Mouse (Mus musculus) kidney, embryonic 14.5 days (tissue): ENCODE measurements around the gene Hnrnpc. TPM values are rescaled to one million over a fixed set of nuclear protein-coding genes. Genes with fewer than 3 reads are reported as not detected.

Experiments
- ATAC-seq: fragments of 200-750 bp; cut with Nextera tagmentation; 2 replicates; pipeline ENCODE4 v1.8.0; 2017; ENCODE audit warnings: moderate number of reproducible peaks, mild to moderate bottlenecking, moderate TSS enrichment, moderate library complexity; ENCODE audit not compliant: low FRiP score, low TSS enrichment
- H3K27ac ChIP-seq: fragments of 300-500 bp; sonication (generic); 2 replicates; pipeline ENCODE4 v1.5.1; 2014; ENCODE audit warnings: low read depth, mild to moderate bottlenecking, low read length, moderate library complexity, mixed read lengths
- H3K27me3 ChIP-seq: fragments of 300-500 bp; sonication (generic); 2 replicates; pipeline ENCODE4 v1.6.1; 2014; ENCODE audit warnings: mild to moderate bottlenecking, low read length; ENCODE audit not compliant: control insufficient read depth, insufficient read depth
- H3K36me3 ChIP-seq: fragments of 300-500 bp; sonication (generic); 2 replicates; pipeline ENCODE4 v1.6.1; 2014; ENCODE audit warnings: low read length, mixed read lengths; ENCODE audit not compliant: control insufficient read depth, insufficient read depth
- H3K4me1 ChIP-seq: fragments of 300-500 bp; sonication (generic); 2 replicates; pipeline ENCODE4 v1.6.1; 2014; ENCODE audit warnings: low read length, mixed read lengths; ENCODE audit not compliant: control insufficient read depth, insufficient read depth
- H3K4me2 ChIP-seq: fragments of 300-500 bp; sonication (generic); replicated peaks from 2 replicates; pipeline ENCODE4 v1.6.1; 2014; ENCODE audit warnings: low read depth, mild to moderate bottlenecking, low read length
- H3K4me3 ChIP-seq: fragments of 300-500 bp; sonication (generic); 2 replicates; pipeline ENCODE4 v1.5.1; 2014; ENCODE audit warnings: mild to moderate bottlenecking, low read length
- H3K9ac ChIP-seq: fragments of 300-500 bp; sonication (generic); 2 replicates; pipeline ENCODE4 v1.6.1; 2014; ENCODE audit warnings: low read depth, mild to moderate bottlenecking, low read length, moderate library complexity
- H3K9me3 ChIP-seq: fragments of 300-500 bp; sonication (generic); 2 replicates; pipeline ENCODE4 v1.6.1; 2016; ENCODE audit warnings: low read length; ENCODE audit not compliant: control insufficient read depth
- WGBS: fragments of 180-500 bp; shearing (Covaris S2); extraction: QIAGEN DNeasy Blood & Tissue Kit; methylation state at CpG from one replicate; pipeline ENCODE4 v1.1.7; 2014; 5-methylcytosine and 5-hydroxymethylcytosine counted together
- polyA plus RNA-seq: library from polyadenylated mRNA; unstranded; fragments of >200 nt; fragmentation: Nextera tagmentation; extraction: Ambion mirVana; gene quantifications from 2 replicates; pipeline ENCODE4 v1.2.1, GENCODE M21; 2014

Gene Hnrnpc
- polyA plus RNA-seq, 1 experiment from 2014 or later, result 725 TPM

DNA sequence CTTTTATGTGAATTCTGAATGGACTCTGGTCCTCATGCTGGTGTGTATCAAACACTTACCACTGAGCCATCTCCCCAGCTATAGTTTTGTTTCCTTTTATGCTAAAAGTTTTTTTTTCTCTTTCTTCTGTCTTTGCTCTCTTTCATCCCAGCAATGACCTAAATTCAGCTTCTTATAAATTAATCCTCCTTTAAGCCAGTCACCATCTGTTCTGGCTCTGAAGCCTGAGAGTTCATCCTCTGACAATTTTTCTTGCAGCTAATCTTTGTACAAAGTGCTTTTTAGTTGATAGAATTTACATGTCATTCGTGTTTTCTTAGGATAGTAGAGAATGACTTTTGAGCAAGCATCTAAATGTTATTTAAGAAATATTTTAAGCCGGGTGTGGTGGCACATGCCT, 4.2 kb upstream of the Hnrnpc start:
- Histone ChIP-seq H3K36me3 (no peaks in the 10 kb centered on the region), H3K9ac (no peak overlapping the region), H3K27ac (no peak overlapping the region), H3K4me3 (no peak overlapping the region), H3K9me3 (no peaks in the 10 kb centered on the region), H3K4me1 (no peaks in the 10 kb centered on the region), H3K27me3 (no peaks in the 10 kb centered on the region), H3K4me2 (no peak overlapping the region)
- no peak for ATAC-seq
- WGBS, result 81% methylated on average over 2 of the region's 2 CpGs

DNA sequence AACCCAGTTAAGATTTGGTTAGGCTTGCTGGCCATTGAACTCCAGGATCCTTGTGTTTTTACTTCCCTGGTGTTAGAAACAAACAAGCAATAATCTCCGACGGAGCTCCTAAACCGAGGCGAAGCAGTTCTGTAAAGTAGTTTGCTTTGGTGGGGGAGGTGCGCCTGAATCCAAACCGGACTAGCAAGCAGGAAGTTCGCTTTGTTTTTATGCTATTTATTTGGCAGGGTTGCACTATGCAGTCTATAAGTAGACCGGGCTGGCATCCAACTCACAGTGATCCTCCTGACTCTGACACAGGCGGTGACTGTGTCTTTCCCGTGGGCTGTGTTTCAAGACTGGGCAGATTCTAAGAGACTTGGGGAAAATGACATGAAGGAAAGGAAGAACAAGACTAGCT, 2.9 kb upstream of the Hnrnpc start:
- Histone ChIP-seq H3K9ac (no peak overlapping the region), H3K4me1 (peaks cover 4% of the 10 kb centered on the region; the same call in 1 of the 2 replicates), H3K27me3 (no peaks in the 10 kb centered on the region), H3K36me3 (peaks cover 6% of the 10 kb centered on the region; the same call in 1 of the 2 replicates), H3K4me2 (no peak overlapping the region), H3K4me3 (no peak overlapping the region), H3K27ac (peak overlapping the region; percentile 66), H3K9me3 (no peaks in the 10 kb centered on the region)
- WGBS, result 19% methylated on average over 10 of the region's 10 CpGs
- ATAC-seq, result no peak

DNA sequence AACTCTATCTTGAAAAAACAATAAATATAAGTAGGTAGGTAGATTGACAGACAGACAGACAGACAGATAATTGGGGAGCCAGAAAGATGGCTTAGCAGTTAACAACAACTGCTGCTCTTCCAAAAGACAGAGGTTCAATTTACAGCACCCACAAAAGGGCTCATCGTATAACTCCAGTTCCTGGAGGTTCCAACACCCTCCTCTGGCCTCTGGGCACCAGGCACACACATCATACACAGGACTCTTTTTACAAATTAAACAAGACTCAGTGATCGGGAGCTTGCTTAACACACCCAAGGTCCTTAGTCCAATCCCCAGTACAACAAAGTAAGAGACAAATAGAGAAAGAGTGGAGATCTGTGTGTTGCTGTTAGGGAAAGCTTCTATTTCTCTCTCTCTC, 1.5 kb upstream of the Hnrnpc start:
- WGBS, result 62% methylated on average over 2 of the region's 2 CpGs
- Histone ChIP-seq H3K27ac (no peak overlapping the region), H3K4me3 (no peak overlapping the region), H3K4me2 (no peak overlapping the region), H3K36me3 (peaks cover 6% of the 10 kb centered on the region; the same call in 1 of the 2 replicates), H3K27me3 (no peaks in the 10 kb centered on the region), H3K9me3 (no peaks in the 10 kb centered on the region), H3K9ac (no peak overlapping the region), H3K4me1 (peaks cover 9% of the 10 kb centered on the region; the same call in 1 of the 2 replicates)
- no peak for ATAC-seq

DNA sequence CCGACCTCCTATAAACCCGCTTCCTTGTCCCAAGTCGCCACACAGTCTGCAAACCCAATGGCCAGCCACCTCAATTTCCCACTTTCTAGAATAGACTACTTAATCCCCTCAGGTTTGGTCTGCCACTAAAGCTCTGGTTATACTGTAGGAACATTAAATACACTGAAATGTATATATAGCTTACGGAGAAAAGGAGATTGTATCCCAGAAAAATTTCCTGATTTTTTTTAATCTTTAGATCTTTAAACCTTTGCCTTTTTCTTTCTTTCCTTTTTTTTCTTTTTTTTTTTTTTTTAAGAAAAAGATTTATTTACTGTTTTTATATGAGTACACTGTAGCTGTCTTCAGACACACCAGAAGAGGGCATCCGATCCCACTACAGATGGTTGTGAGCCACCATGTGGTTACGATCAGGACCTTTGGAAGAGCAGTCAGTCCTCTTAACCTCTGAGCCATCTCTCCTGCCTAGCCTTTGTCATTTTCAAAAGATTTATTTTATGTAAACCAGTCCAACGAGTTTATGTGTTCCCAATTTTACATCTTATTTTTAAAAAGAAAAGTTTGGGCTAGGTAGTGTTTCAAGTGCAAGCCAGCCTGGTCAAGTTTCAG, 953 bp upstream of the Hnrnpc start:
- H3K27me3 ChIP-seq, result no peaks in the 10 kb centered on the region
- H3K27ac ChIP-seq, result peak overlapping the region; percentile 91
- peak overlapping the region; percentile 36 for H3K4me3 ChIP-seq
- ATAC-seq, result no peak; the same call in 1 of the 2 replicates
- 25% methylated on average over 7 of the region's 7 CpGs for WGBS
- peak overlapping the region; percentile 63 for H3K4me2 ChIP-seq
- peak overlapping the region; percentile 56; the same call in 1 of the 2 replicates for H3K9ac ChIP-seq
- no peaks in the 10 kb centered on the region for H3K9me3 ChIP-seq
- peaks cover 9% of the 10 kb centered on the region; the same call in 1 of the 2 replicates for H3K4me1 ChIP-seq
- peaks cover 6% of the 10 kb centered on the region; the same call in 1 of the 2 replicates for H3K36me3 ChIP-seq

GRCm38 (mm10) chr14:52103474-52103855, 363 bp downstream of the Hnrnpc start:
- H3K9me3 ChIP-seq, result no peaks in the 10 kb centered on the region
- H3K4me1 ChIP-seq, result peaks cover 12% of the 10 kb centered on the region; the same call in 1 of the 2 replicates
- no peaks in the 10 kb centered on the region for H3K27me3 ChIP-seq
- under 1% methylated on average over 30 of the region's 30 CpGs for WGBS
- H3K9ac ChIP-seq, result peak overlapping the region; percentile 98
- no peak; the same call in 1 of the 2 replicates for ATAC-seq
- peaks cover 12% of the 10 kb centered on the region; the same call in 1 of the 2 replicates for H3K36me3 ChIP-seq
- H3K4me3 ChIP-seq, result peak overlapping the region; percentile 99
- peak overlapping the region; percentile 75 for H3K4me2 ChIP-seq
- H3K27ac ChIP-seq, result peak overlapping the region; percentile 93

- Histone ChIP-seq H3K9ac (no peak overlapping the region), H3K9me3 (no peaks in the 10 kb centered on the region), H3K4me3 (peak overlapping the region; percentile 99), H3K36me3 (peaks cover 21% of the 10 kb centered on the region), H3K27ac (no peak overlapping the region), H3K4me2 (peak overlapping the region; percentile 75), H3K27me3 (no peaks in the 10 kb centered on the region), H3K4me1 (peaks cover 12% of the 10 kb centered on the region; the same call in 1 of the 2 replicates)
- no peak for ATAC-seq
- WGBS, result 69% methylated on average over 1 of the region's 1 CpGs
These were observed 2.3 kb downstream of the Hnrnpc start for GRCm38 (mm10) chr14:52101285-52102157.

GRCm38 (mm10) chr14:52100170-52100960, 3.5 kb downstream of the Hnrnpc start:
- H3K4me2 ChIP-seq, result peak overlapping the region; percentile 21; the same call in 1 of the 2 replicates
- H3K4me1 ChIP-seq, result peaks cover 12% of the 10 kb centered on the region; the same call in 1 of the 2 replicates
- no peak for ATAC-seq
- WGBS, result 76% methylated on average over 5 of the region's 5 CpGs
- H3K36me3 ChIP-seq, result peaks cover 32% of the 10 kb centered on the region
- H3K4me3 ChIP-seq, result no peak overlapping the region; the same call in 1 of the 2 replicates
- H3K9me3 ChIP-seq, result no peaks in the 10 kb centered on the region
- no peak overlapping the region for H3K9ac ChIP-seq
- no peak overlapping the region for H3K27ac ChIP-seq
- no peaks in the 10 kb centered on the region for H3K27me3 ChIP-seq

DNA sequence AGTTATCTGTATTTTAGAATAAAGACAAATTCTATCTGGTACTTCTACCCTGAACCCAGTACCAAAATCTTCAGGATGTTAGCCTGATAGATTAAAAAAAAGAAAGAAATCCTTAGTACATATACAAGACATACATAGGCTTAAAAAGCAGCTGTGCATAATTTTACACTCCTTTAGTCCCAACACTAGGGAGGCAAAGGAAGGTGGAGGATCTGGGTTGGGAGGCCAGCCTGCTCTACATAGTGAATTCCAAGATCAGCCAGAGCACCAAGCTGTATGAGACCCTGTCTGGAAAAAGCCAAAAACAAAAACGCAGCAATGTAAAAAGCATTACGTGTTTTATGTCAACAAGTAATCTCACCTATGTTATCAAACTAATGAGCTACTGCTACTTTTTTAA, 4.3 kb downstream of the Hnrnpc start:
- Histone ChIP-seq H3K27me3 (no peaks in the 10 kb centered on the region), H3K36me3 (peaks cover 36% of the 10 kb centered on the region), H3K27ac (no peak overlapping the region), H3K4me2 (no peak overlapping the region), H3K4me3 (no peak overlapping the region), H3K9ac (no peak overlapping the region), H3K9me3 (no peaks in the 10 kb centered on the region), H3K4me1 (peaks cover 12% of the 10 kb centered on the region; the same call in 1 of the 2 replicates)
- WGBS, result 90% methylated on average over 2 of the region's 2 CpGs
- ATAC-seq, result no peak
